Mouse (Mus musculus) heart, postnatal 0 days (tissue): ENCODE results near the gene Filip1l.

ENCODE experiments used
- CTCF ChIP-seq: IDR thresholded peaks from 2 replicates; pipeline ENCODE4 v1.5.1; 2016; ENCODE audit warnings: antibody characterized with exemption, control low read depth, low read depth
- EP300 ChIP-seq: IDR thresholded peaks from 2 replicates; pipeline ENCODE4 v1.6.1; 2016; ENCODE audit warnings: antibody characterized with exemption, low read depth

DNA sequence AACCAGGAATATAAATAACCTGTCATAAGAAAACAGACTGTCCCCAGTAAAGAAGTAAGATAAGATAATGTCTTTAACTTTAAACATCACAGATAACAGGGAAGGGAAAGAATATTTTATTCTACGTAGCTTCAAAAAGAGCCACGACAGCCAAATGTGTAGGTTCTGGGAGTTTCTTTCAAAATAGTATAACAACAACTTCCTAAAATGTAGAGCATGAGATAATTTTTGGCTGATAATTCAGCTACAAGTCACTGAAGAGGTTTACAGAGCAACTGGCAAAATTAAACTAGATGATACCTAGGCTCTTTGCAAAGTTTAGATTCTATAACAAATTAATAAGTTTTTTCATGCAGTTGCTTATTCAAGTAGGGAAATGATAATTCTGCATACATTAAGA is 130.6 kb downstream of the Filip1l start:
- TF ChIP-seq CTCF (no peak), EP300 (no peak)
